Mouse (Mus musculus): ENCODE measurements around the gene Slc2a6.

The Slc2a6 gene

GRCm38 (mm10) chr2:27027618-27028436 lies at the start of gene Slc2a6:
TSS of gene Slc2a6 (minus strand) at chr2:27027998.
- peak; percentile 86 for DNase-seq

- no peak for DNase-seq
These were observed 47.7 kb upstream of the Slc2a6 start for GRCm38 (mm10) chr2:27075485-27075884.

- no peak for DNase-seq
These were observed 47.0 kb upstream of the Slc2a6 start for GRCm38 (mm10) chr2:27074804-27075203.

GRCm38 (mm10) chr2:27073407-27073806 lies 45.6 kb upstream of the Slc2a6 start:
- DNase-seq = no peak

GRCm38 (mm10) chr2:27071978-27072377 lies 44.2 kb upstream of the Slc2a6 start, which contains the start of gene Mymk:
TSS of gene Mymk (minus strand) at chr2:27072179.
- no peak for DNase-seq

- DNase-seq = peak; percentile 94
These were observed 43.3 kb upstream of the Slc2a6 start for GRCm38 (mm10) chr2:27071137-27071536.

- DNase-seq = no peak
These were observed 42.5 kb upstream of the Slc2a6 start for GRCm38 (mm10) chr2:27070247-27070813.

GRCm38 (mm10) chr2:27069646-27070045 lies 41.8 kb upstream of the Slc2a6 start:
- no peak for DNase-seq

- no peak for DNase-seq
These were observed 40.2 kb upstream of the Slc2a6 start for GRCm38 (mm10) chr2:27067996-27068395.

GRCm38 (mm10) chr2:27067124-27067523 lies 39.3 kb upstream of the Slc2a6 start:
- no peak for DNase-seq

- DNase-seq = no peak
These were observed 31.4 kb upstream of the Slc2a6 start for GRCm38 (mm10) chr2:27059187-27059586.

- no peak for DNase-seq
These were observed 31.0 kb upstream of the Slc2a6 start for GRCm38 (mm10) chr2:27058751-27059150.

GRCm38 (mm10) chr2:27058251-27058650 lies 30.5 kb upstream of the Slc2a6 start:
- no peak for DNase-seq

GRCm38 (mm10) chr2:27049408-27049807 lies 21.6 kb upstream of the Slc2a6 start:
- no peak for DNase-seq

GRCm38 (mm10) chr2:27045979-27046770 lies 18.4 kb upstream of the Slc2a6 start:
- DNase-seq = no peak

GRCm38 (mm10) chr2:27044641-27045040 lies 16.8 kb upstream of the Slc2a6 start:
- DNase-seq = no peak

GRCm38 (mm10) chr2:27044166-27044565 lies 16.4 kb upstream of the Slc2a6 start:
- no peak for DNase-seq

GRCm38 (mm10) chr2:27043461-27043860 lies 15.7 kb upstream of the Slc2a6 start:
- peak; percentile 91 for DNase-seq

GRCm38 (mm10) chr2:27042131-27042844 lies 14.5 kb upstream of the Slc2a6 start:
- no peak for DNase-seq

- peak; percentile 42 for DNase-seq
These were observed 11.5 kb upstream of the Slc2a6 start for GRCm38 (mm10) chr2:27039286-27039685.

- DNase-seq = peak; percentile 82
These were observed 10.8 kb upstream of the Slc2a6 start for GRCm38 (mm10) chr2:27038596-27038995.

- DNase-seq = no peak
These were observed 9.2 kb upstream of the Slc2a6 start for GRCm38 (mm10) chr2:27037008-27037407.

GRCm38 (mm10) chr2:27036003-27036402 lies 8.2 kb upstream of the Slc2a6 start:
- DNase-seq = no peak
